Mouse (Mus musculus): ENCODE data around the gene Adgrg5. TPM values are rescaled to one million over a fixed set of nuclear protein-coding genes. Genes with fewer than 3 reads are reported as not detected.

Gene Adgrg5
- polyA plus RNA-seq (2015; fragmentation: Nextera tagmentation; extraction: Ambion mirVana), result 0.05 and 0.13 TPM in 2 replicates

DNA sequence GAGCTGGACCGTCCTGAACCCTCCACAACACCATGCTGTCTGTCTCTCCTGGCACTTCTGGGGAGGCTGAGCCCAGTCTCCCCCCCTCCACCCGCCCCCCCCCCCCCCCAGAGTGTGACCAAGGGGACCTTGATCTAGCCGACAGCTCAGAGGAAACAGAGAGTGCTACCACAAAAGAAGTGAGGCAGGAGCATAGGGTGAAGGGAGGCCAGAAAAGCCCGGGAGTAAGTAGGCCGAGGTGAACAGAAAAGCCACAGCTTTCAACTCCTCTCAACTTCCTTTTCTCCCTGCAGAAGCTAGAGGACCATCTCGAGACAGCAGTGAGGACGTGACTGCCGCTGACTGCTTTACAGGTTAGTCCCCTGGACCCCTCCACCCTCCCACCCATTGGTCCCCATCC is at the start of gene Adgrg5:
TSS of gene Adgrg5 (plus strand) at position 290 of the 400 bp plus-strand sequence.
- Histone ChIP-seq H3K9ac (no peak within 1 kb of the TSS), H3K4me3 (replicated peaks) (no peak within 1 kb of the TSS), H3K9me3 (replicated peaks) (no peaks in the 10 kb centered on the region), H3K27ac (no peak within 1 kb of the TSS), H3K27me3 (no peaks in the 10 kb centered on the region), H3K4me2 (no peak within 1 kb of the TSS), H3K4me1 (peaks cover 6% of the 10 kb centered on the region; the same call in 1 of the 2 replicates), H3K36me3 (no peaks in the 10 kb centered on the region)
- ATAC-seq (replicated peaks; ENCODE audit: low FRiP score), result no peak
- 76% methylated on average over 7 of the region's 8 CpGs for WGBS

DNA sequence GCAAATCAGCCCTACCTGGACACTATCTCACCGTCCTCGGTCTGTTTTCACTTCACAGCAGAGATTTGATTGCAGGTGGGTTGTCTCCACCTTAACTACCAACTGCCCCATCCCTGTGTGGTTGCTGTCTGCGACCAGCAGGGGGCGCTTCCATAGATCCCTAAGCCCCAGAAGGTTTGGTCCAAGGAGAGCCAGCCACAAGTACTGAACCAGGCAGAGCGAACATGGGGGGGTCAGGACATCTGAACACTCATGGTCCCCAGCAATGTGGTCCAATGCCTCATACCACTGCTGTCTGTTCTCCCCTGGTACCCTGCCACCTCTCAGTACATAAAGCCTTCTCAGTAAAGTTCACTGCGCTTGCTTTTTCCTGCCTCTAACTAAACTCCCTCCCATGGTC is 49.1 kb upstream of the Adgrg5 start:
- WGBS, result 11% methylated on average over 6 of the region's 6 CpGs
- H3K36me3 ChIP-seq, result no peaks in the 10 kb centered on the region
- no peak for ATAC-seq (replicated peaks; ENCODE audit: low FRiP score)
- peaks cover 65% of the 10 kb centered on the region for H3K4me1 ChIP-seq
- H3K9ac ChIP-seq, result no peak overlapping the region
- no peak overlapping the region for H3K27ac ChIP-seq
- H3K27me3 ChIP-seq, result peaks cover 8% of the 10 kb centered on the region
- peak overlapping the region; percentile 87 for H3K4me2 ChIP-seq
- H3K4me3 ChIP-seq (replicated peaks), result peak overlapping the region; percentile 66
- no peaks in the 10 kb centered on the region for H3K9me3 ChIP-seq (replicated peaks)

DNA sequence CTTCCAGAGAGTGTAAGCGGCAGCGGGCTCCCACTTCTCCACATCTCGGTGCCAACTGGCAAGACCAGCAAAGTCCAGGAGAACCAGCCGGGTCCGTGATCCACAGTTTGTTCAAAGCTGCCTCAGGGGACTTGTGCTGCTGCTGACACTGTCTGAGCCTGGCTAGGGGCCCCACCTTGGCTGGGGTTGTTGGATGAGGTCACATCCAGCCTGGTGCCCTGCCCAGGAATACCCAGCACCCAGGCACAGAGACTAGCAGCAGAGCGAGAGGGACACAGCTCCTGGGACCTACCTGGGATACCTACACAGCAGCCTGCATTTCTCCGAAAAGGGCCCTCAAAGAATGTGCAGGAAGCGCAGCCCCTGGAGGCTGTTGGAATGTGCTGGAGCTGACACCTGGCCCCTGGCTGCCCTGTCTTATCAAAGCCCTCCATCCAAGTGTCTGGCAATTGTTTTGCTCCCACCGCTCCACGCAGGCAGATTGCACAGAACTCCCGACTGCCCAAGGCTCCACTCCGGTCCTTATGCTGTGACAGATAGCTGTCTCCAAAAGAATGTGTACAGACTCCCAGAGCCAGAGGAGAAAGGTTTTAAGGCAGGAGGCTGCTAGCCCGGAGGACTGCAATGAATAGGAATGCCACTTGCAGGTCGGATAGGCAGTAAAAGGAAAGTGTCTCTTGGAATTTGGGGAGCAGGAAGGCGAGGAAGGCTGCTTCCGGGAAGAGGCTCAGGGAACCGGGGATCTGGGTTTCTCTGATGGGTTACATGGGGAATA is 48.2 kb upstream of the Adgrg5 start:
- Histone ChIP-seq H3K4me2 (peak overlapping the region; percentile 87), H3K4me1 (peaks cover 56% of the 10 kb centered on the region), H3K36me3 (no peaks in the 10 kb centered on the region), H3K9me3 (replicated peaks) (no peaks in the 10 kb centered on the region), H3K9ac (peak overlapping the region; percentile 62), H3K27me3 (peaks cover 8% of the 10 kb centered on the region), H3K27ac (peak overlapping the region; percentile 79; the same call in 1 of the 2 replicates), H3K4me3 (replicated peaks) (peak overlapping the region; percentile 66)
- ATAC-seq (replicated peaks; ENCODE audit: low FRiP score), result no peak
- WGBS, result 14% methylated on average over 17 of the region's 17 CpGs

DNA sequence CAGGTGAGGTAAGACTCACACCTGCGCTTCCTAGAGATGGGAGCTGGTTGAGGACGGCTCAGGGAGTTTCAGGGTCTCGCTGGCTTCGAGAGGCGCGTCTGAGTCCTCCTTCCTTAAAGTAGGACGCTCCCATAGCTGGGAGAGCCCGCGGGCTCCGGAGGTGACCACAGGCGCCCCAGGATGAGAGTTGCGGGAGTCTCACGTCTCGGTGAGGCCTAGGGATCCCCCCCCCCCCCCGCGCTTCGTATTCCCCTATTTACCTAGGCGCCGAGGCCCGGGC is 47.7 kb upstream of the Adgrg5 start:
- H3K4me1 ChIP-seq, result peaks cover 51% of the 10 kb centered on the region
- peak overlapping the region; percentile 62 for H3K9ac ChIP-seq
- H3K4me2 ChIP-seq, result peak overlapping the region; percentile 87
- no peaks in the 10 kb centered on the region for H3K36me3 ChIP-seq
- under 1% methylated on average over 20 of the region's 20 CpGs for WGBS
- peaks cover 8% of the 10 kb centered on the region for H3K27me3 ChIP-seq
- H3K27ac ChIP-seq, result peak overlapping the region; percentile 79
- H3K4me3 ChIP-seq (replicated peaks), result peak overlapping the region; percentile 66
- no peak; the same call in 1 of the 2 replicates for ATAC-seq (replicated peaks; ENCODE audit: low FRiP score)
- H3K9me3 ChIP-seq (replicated peaks), result no peaks in the 10 kb centered on the region

DNA sequence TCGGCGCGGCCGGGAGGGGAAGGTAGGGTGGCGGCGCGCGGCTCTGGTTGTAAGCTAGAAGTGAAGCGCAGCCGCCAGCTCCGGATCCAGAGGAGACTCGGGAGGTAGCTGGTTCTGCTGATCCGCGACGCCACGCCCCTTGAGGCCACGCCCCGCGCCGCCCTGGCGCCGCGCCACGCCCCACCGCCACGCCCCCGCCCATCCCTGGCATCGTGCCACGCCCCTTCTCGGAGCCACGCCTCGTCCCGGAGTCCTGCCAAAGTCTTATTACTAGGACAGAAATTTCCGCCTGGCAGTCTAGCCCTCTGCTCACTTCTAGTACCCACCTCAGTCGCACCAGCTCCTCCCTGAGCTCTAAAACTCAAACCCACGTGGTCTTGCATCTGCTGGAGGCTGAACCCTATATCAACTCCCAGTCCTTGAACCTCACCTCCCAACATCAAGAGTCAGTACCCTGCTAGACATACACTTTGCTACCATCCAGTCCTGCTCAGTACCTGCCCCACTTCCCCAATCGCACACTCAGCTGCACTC is 47.2 kb upstream of the Adgrg5 start, which contains the start of gene Dok4:
TSS of gene Dok4 (minus strand) at position 134 of the 534 bp plus-strand sequence.
- Histone ChIP-seq H3K4me1 (peaks cover 47% of the 10 kb centered on the region), H3K9ac (peak within 1 kb of the TSS; percentile 62), H3K4me2 (peak within 1 kb of the TSS; percentile 87), H3K27ac (peak within 1 kb of the TSS; percentile 79), H3K36me3 (no peaks in the 10 kb centered on the region), H3K9me3 (replicated peaks) (no peaks in the 10 kb centered on the region), H3K4me3 (replicated peaks) (peak within 1 kb of the TSS; percentile 66), H3K27me3 (peaks cover 8% of the 10 kb centered on the region)
- peak; percentile 86 for ATAC-seq (replicated peaks; ENCODE audit: low FRiP score)
- under 1% methylated on average over 33 of the region's 37 CpGs for WGBS

DNA sequence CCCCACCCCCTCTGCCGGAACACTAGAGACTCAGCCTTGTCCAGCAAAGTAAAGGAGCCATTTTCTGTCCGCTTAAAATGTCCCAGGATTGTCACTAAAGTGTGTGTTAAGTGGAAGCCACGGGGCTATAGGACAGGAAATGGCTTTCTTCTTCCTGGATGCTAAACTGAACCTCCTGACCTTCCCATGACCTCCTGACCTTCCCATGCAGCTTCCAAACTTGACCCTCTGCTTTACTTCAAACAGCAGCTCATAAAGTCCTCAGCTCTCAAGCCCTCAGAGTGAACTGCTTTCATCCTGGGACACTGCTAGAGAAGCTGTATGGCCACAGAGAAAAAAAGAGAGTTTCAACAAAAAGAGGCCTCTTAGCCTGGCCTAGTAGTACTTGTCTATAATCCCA is 46.7 kb upstream of the Adgrg5 start:
- no peak overlapping the region for H3K4me3 ChIP-seq (replicated peaks)
- WGBS, result 21% methylated on average over 3 of the region's 3 CpGs

DNA sequence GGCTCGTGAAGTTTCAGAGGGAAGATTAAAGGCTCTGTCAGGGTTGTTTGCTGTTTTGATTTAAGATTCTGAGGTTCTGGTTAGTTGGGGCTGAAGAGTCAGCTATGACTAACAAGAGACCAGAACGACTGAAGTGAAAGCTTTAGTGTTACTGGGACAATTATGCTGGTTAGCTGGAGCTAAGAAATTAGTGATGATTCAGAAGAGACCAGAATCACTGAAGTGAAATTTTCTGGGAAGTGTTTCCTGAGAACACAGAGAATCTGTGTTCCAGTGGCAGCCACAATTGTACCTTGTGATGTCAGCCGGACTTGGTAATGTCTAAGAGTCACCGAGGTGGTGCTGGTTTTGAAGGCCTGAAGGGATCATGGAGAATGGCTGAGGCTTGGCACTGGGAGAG is 42.8 kb upstream of the Adgrg5 start:
- Histone ChIP-seq H3K4me3 (replicated peaks) (no peak overlapping the region), H3K9ac (no peak overlapping the region), H3K4me1 (peaks cover 12% of the 10 kb centered on the region), H3K9me3 (replicated peaks) (no peaks in the 10 kb centered on the region), H3K4me2 (no peak overlapping the region), H3K27ac (no peak overlapping the region), H3K36me3 (no peaks in the 10 kb centered on the region), H3K27me3 (no peaks in the 10 kb centered on the region)
- no peak for ATAC-seq (replicated peaks; ENCODE audit: low FRiP score)
- WGBS, result 70% methylated on average over 4 of the region's 4 CpGs

More for the DNA sequence above, 46.7 kb upstream of the Adgrg5 start:
- ATAC-seq (replicated peaks; ENCODE audit: low FRiP score), result no peak
- peaks cover 41% of the 10 kb centered on the region for H3K4me1 ChIP-seq
- H3K27ac ChIP-seq, result peak overlapping the region; percentile 68
- no peaks in the 10 kb centered on the region for H3K36me3 ChIP-seq
- H3K27me3 ChIP-seq, result peaks cover 8% of the 10 kb centered on the region
- H3K4me2 ChIP-seq, result peak overlapping the region; percentile 87
- no peak overlapping the region for H3K9ac ChIP-seq
- no peaks in the 10 kb centered on the region for H3K9me3 ChIP-seq (replicated peaks)

DNA sequence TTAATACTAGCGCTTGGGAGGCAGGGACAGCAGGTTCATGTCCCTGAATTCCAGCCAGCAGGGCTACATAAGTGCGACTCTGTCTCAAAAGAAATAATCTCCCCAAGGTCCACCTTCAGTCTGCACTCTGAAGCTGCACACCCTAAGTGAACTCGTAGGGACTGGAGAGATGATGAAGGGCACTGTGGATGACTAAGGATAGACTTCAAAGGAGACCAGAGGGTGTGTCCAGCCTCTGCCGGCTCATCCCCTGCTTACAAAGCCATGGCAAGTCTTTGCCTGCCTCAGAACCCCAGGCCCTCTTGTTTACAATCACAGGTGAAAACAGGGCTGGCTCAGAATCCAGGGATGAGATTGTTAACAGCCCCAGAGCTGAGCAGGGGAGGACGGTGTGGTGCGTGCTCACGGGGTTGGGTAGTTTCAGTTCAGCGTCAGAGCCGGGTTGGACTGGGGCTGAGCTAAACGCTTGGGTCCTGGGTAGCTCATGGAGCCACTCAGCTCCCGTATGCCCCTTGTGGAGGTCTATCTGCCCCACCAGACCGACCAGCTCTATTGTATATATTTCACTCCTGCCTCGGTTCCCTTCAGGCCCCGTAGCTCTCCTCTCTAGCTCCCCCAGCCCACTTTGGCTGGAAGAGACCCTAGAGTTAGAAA is 35.0 kb upstream of the Adgrg5 start:
- Histone ChIP-seq H3K9me3 (replicated peaks) (no peaks in the 10 kb centered on the region), H3K4me3 (replicated peaks) (no peak overlapping the region), H3K4me1 (no peaks in the 10 kb centered on the region), H3K4me2 (peak overlapping the region; percentile 24), H3K9ac (no peak overlapping the region), H3K27me3 (0 out of 2 replicates have a peak, but pooled peaks cover 9% of the 10 kb centered on the region), H3K27ac (no peak overlapping the region), H3K36me3 (no peaks in the 10 kb centered on the region)
- WGBS, result 31% methylated on average over 14 of the region's 14 CpGs
- no peak for ATAC-seq (replicated peaks; ENCODE audit: low FRiP score)

DNA sequence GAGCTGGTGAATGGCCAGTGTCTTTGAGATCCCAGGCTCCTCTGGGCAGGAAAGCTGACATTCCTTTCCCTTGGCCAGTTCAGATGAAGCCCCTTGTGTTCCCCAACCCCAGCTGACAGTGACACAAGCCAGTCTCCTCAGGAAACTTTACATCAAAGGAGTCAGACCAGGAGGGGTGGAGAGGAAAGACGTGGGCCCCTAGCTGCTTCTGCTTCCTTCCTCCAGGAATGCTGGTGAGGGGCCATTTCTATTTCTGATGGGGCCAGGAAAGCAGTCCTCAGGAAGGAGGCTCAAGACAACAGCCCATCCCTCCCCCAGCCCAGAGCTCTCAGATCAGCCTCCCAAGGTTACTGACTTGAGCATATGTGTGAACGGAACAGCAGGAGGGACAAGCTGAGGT is 30.6 kb upstream of the Adgrg5 start:
- Histone ChIP-seq H3K4me2 (no peak overlapping the region), H3K27me3 (0 out of 2 replicates have a peak, but pooled peaks cover 9% of the 10 kb centered on the region), H3K36me3 (no peaks in the 10 kb centered on the region), H3K4me3 (replicated peaks) (no peak overlapping the region), H3K9me3 (replicated peaks) (no peaks in the 10 kb centered on the region), H3K9ac (no peak overlapping the region), H3K4me1 (0 out of 2 replicates have a peak, but pooled peaks cover 4% of the 10 kb centered on the region), H3K27ac (peak overlapping the region; percentile 11; the same call in 1 of the 2 replicates)
- ATAC-seq (replicated peaks; ENCODE audit: low FRiP score), result 0 out of 2 replicates have a peak, but pooled peaks have one; percentile 20
- 28% methylated on average over 2 of the region's 2 CpGs for WGBS

DNA sequence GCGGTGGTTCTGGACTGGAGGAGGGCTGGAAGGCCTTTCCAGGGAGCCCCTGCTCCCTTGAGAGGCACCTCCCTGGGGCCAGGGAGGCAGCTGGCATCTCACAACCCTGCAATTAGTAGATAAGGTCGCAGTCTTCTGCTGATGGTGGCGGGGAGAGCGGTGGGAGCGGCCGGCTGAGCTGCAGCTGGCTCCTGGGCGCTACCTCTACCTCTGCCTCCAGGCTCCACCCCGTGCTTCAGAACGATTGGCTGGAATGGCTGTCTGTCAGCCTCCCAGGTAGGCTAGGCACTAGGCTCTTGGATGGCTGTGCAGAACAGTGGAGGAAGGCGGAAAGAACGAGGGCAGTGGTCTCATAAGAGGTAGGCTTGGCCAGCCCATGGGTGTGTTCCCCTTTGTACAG is 24.2 kb upstream of the Adgrg5 start:
- peak overlapping the region; percentile 11; the same call in 1 of the 2 replicates for H3K9ac ChIP-seq
- no peaks in the 10 kb centered on the region for H3K9me3 ChIP-seq (replicated peaks)
- H3K4me1 ChIP-seq, result peaks cover 52% of the 10 kb centered on the region
- H3K27me3 ChIP-seq, result no peaks in the 10 kb centered on the region
- WGBS, result 9% methylated on average over 11 of the region's 11 CpGs
- ATAC-seq (replicated peaks; ENCODE audit: low FRiP score), result peak; percentile 65
- peaks cover 16% of the 10 kb centered on the region for H3K36me3 ChIP-seq
- H3K4me2 ChIP-seq, result peak overlapping the region; percentile 55
- no peak overlapping the region for H3K27ac ChIP-seq
- H3K4me3 ChIP-seq (replicated peaks), result peak overlapping the region; percentile 27

DNA sequence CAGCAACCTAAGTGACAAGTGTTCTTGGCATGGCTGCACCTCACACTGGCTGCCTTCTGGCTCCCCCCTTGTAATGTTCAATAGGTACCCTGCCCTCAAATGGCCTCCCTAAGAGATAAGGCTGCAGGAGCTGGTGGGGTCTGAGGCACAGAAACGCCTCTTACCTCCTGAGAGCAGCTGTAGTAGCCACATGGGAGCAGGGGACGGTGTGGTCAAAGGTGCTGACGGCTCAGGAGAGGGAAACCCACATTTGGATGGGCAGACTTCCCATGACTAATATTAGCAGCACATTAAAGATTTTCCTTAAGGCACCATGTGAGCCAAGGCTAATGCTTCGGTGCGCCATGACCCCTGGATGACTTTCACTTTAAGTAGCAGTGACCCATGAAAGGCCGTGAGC is 22.9 kb upstream of the Adgrg5 start:
- H3K4me1 ChIP-seq, result peaks cover 61% of the 10 kb centered on the region
- 20% methylated on average over 6 of the region's 6 CpGs for WGBS
- H3K9ac ChIP-seq, result no peak overlapping the region
- peaks cover 27% of the 10 kb centered on the region for H3K36me3 ChIP-seq
- peak overlapping the region; percentile 28 for H3K4me2 ChIP-seq
- no peaks in the 10 kb centered on the region for H3K27me3 ChIP-seq
- no peak overlapping the region for H3K4me3 ChIP-seq (replicated peaks)
- H3K27ac ChIP-seq, result peak overlapping the region; percentile 74
- no peaks in the 10 kb centered on the region for H3K9me3 ChIP-seq (replicated peaks)
- no peak for ATAC-seq (replicated peaks; ENCODE audit: low FRiP score)

DNA sequence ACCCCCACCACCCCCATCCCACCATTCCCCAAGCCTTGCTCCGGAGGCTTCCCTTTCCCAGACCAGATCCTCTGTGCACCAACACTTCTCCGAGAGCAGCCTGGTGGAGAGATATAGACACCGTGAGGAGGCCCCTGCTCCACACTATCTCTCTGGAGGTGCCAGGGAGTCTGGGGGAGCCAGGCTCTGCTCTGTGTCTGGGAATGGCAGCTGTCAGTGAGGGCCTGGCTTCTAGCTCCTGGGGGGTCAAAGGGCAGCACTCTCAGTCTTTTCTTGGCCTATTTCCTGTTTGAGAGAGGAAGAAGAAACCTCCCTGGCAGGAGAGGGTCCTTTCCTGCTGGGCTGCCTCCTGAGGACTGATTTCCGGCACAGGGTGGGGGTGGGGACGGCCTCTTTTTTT is 22.5 kb upstream of the Adgrg5 start:
- Histone ChIP-seq H3K36me3 (peaks cover 31% of the 10 kb centered on the region), H3K9ac (no peak overlapping the region), H3K4me2 (peak overlapping the region; percentile 28), H3K4me1 (peaks cover 65% of the 10 kb centered on the region), H3K4me3 (replicated peaks) (no peak overlapping the region), H3K9me3 (replicated peaks) (no peaks in the 10 kb centered on the region), H3K27me3 (no peaks in the 10 kb centered on the region), H3K27ac (peak overlapping the region; percentile 74)
- no peak for ATAC-seq (replicated peaks; ENCODE audit: low FRiP score)
- WGBS, result 16% methylated on average over 5 of the region's 5 CpGs
